Mouse (Mus musculus) heart, adult 11 months (tissue): ENCODE results near the gene Slc26a11.

Experiments used
- DNase-seq: peaks from one replicate; pipeline ENCODE4 v3.0.0; 2022

Slc26a11 gene

DNA sequence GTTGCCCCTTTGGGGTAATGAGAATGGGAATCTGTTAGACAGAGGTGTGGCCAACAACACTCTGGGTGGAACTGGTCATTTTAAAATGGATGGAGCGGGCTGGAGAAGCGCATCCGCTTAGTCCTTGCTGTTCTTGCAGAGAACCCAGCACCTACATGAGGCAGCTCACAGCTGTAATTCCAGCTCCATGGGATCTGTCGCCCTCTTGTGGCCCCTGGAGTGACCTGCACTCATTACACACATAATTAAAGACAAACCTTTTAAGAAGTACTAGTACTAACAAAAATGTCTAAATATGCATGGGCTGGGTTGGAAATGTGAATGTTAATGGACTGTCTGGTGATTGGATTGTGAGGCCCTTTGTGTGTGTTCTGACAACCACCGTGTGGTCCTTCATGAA lies 49.3 kb downstream of the Slc26a11 start:
- no peak for DNase-seq

DNA sequence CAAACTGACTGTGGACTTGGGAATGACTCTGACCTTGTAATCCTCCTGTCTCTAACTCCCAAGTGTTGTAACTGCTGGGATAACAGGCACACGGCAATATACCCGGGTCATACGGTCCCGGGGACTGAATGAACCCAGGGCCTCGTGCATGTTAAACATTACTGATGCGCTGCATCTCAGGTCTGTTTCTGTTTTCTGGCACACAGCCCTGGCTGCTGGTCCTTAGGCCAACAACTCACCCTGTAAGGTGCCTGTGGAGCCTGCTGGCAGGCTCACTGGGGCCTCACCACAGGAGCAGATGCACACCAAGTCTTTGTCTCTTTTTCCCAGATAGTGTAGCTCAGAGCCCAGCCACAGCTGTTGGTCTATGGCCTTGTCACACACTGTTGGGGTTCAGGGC lies 52.0 kb downstream of the Slc26a11 start:
- no peak for DNase-seq

DNA sequence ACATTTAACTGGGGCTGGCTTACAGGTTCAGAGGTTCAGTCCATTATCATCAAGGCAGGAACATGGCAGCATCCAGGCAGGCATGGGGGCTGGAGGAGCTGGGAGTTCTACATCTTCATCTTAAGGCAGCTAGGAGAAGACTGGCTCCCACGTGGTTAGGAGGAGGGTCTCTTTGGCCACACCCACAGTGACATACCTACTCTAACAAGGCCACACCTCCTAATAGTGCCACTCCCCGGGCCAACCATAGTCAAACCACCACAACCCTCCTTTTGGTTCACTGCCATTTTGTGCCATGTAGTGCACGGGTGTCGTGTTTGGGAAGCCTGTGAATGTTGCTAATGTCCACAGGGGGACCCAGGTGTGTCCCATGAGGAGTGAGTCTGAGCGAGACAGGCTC lies 52.6 kb downstream of the Slc26a11 start:
- DNase-seq: no peak

DNA sequence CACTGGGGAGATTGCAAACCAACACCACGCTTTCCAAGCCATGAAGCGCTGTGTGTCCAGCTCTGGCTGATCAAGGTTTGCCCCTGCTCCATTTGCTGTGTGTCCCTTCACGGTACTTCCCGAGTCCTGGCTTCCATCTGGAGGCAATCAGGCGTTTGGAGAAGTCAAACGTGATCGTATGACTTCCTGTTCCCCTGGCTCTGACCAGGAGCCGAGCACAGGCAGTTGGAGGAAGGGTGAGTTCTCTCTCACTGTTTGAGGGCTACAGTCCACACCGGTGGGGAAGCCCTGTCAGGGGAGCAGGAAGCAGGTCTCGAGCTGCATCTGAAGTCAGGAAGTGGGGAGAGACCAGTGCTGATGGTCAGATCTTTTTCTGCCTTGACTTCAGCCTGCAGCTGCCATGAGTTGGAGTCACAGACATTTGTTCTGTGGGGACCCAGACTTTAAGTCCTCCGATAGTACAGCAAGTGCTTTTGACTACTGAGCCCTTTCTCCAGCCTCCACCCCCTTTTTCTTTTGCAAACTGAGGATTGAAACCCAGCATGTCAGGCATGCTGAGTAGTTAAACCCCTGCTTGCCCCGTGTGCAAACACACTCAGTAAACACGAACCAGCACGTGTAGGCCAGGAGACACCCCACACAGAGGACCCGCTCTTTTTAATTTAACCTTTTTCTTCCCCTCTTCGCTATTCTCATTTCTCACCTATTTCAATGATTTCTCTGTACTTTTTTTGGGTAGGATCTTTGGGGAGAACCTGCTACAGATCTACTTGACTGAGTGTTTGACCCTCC lies 64.2 kb downstream of the Slc26a11 start:
- no peak for DNase-seq

DNA sequence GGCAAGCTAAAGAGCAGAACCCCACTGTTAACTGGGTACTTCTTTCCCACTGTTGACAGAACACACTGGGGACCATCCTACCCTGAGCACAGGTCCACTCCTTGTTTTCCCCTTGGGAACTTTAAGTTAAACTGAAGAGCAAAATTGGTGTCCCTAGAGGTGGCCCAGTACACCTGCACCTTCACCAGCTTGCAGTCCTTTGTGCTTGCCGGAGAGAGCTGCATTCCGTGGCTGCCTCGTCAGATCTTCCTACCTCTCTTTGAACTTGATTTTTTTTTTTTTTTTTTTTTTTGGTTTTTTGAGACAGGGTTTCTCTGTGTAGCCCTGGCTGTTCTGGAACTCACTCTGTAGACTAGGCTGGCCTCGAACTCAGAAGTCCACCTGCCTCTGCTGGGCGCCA lies 65.1 kb downstream of the Slc26a11 start:
- no peak for DNase-seq

DNA sequence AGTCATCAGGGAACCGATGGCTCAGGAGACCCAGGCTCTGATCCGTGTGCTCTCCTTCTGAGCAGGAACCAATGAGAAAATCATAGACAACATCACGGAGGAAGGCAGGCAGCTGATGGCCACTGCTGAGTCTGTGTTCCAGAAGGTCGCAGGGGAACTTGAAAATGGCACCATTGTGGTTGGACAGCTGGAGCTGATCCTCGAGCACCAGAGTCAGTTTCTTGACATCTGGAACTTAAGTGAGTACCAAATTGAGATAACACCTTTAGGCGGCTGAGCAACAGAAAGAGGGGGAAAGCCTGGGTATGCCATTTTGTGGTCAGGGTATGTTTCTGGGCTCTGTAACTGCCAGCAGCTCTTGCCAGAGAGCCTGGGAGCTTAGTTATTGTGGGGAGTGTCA lies 72.1 kb downstream of the Slc26a11 start:
- DNase-seq: no peak

DNA sequence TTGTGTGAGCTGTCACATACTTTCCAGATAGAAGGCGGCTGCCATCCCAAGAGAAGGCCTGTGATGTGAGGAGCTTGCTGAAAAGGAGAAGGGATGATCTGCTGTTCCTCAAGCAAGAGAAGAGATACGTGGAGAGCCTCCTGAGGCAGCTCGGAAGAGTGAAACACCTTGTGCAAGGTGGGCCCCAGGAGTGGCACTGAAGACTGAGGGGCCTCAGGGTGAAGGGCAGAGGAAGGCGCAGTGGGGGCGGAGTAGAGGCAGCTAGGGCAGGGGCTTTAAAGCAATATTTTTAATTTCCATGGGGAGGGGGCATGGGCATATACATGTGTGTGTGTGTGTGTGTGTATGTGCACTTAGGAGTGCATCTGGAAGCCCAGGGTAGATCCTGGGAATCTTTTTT lies 72.6 kb downstream of the Slc26a11 start:
- no peak for DNase-seq

DNA sequence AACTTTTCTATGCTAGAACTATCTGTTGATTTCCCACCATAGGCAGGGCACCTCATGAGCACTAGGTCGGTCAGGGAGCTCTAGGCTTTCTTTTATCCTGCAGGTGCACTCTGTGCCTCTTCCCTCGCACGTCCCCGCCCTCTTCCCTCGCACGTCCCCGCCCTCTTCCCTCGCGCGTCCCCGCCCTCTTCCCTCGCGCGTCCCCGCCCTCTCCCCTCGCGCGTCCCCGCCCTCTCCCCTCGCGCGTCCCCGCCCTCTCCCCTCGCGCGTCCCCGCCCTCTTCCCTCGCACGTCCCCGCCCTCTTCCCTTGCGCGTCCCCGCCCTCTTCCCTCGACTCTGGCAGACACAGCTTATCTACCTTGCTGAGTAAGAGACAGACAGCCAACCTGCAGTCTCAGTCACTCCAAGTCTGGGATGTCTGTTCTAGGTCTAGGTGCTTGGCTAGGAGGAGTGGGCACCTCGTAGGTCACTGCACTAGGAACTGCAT lies 73.3 kb downstream of the Slc26a11 start:
- DNase-seq: peak; percentile 93
